ENCODE assay signal across 10 mouse cellular contexts in the genomic region with DNA sequence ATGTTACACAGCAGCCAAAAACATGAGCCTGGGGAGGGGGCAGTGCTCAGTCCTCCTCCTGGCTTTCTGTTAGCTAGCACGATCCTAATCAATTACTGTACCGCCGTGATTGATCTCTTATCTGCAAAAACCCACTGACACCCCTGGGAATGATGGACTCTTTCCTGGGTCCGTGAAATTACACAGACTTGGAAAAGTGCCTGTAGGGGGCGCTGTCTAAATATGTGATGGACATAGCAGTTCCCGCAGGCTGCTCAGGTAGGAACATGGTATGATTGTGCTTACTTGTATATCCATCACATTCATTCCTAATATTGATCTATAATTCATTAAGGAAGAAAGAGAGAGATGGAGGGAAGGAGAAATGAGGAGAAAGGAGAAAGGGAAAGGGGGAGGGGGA.
DNase-seq lines count a peak whose midpoint lies in the region; ATAC-seq and TF ChIP-seq lines count a peak whose summit lies in the region.
"Had no signal": no experiment of that assay in that cellular context is flagged by ENCODE, and none has a peak within 500 bp of the region (broad histone marks: within the 10 kb centered on the region; RNA-seq: fewer than 3 reads in every experiment).

No protein-coding gene starts in this region.

- no peak for ATAC-seq in CD4-positive, CD25-positive, alpha-beta regulatory T cell, adult 4 months
- no peak for ATAC-seq in megakaryocyte progenitor cell, adult 5-6 weeks (replicated peaks; ENCODE audit: poor library complexity)
- ATAC-seq: hindbrain, embryonic 16.5 days had no signal

- peak; percentile 71 for DNase-seq in CD4-positive, CD25-positive, alpha-beta regulatory T cell, adult 2 months (ENCODE audit: low read depth, low spot score)
- DNase-seq in lung, adult 18-20 months = peak; percentile 5 to 15
- DNase-seq in lung, postnatal 4 days = no peak
- DNase-seq in cerebellum, postnatal 36 days = peak; percentile 13 to 14
- peak; percentile 59 for DNase-seq in thymus, adult 2 months
- no peak for DNase-seq in layer of hippocampus, adult 9-11 months

- no peak overlapping the region for H3K27ac ChIP-seq in thymus, adult 2 months (ENCODE audit: control insufficient read depth, insufficient read depth, low read length)
- H3K27ac ChIP-seq: stomach, embryonic 15.5 days had no signal

- TF ChIP-seq CTCF in thymus, adult 2 months (IDR thresholded peaks at IDR 0.05; ENCODE audit: borderline replicate concordance, control insufficient read depth, extremely low read depth, insufficient read depth, low read length, poor library complexity) = no peak

- H3K27me3 ChIP-seq in thymus, adult 2 months (ENCODE audit: control insufficient read depth, insufficient read depth, low read length) = no peaks in the 10 kb centered on the region
- H3K27me3 ChIP-seq: stomach, embryonic 15.5 days had no signal

- H3K4me1 ChIP-seq in thymus, adult 2 months (replicated peaks; ENCODE audit: control insufficient read depth, insufficient read depth, low read length) = no peaks in the 10 kb centered on the region
- H3K4me1 ChIP-seq: stomach, embryonic 15.5 days had no signal

- H3K4me3 ChIP-seq in thymus, adult 2 months (ENCODE audit: control insufficient read depth, insufficient read depth, low read length) = no peak overlapping the region
- H3K4me3 ChIP-seq: stomach, embryonic 15.5 days had no signal

- 90% methylated on average over 6 of the region's 6 CpGs for WGBS in thymus, adult 2 months

- TF ChIP-seq POLR2A in thymus, adult 2 months (IDR thresholded peaks at IDR 0.05; ENCODE audit: control insufficient read depth, extremely low read depth, insufficient read depth, low read length, poor library complexity) = no peak

- H3K36me3 ChIP-seq in thymus, adult 2 months (ENCODE audit: control insufficient read depth, insufficient read depth, low read length) = no peaks in the 10 kb centered on the region
- H3K36me3 ChIP-seq: stomach, embryonic 15.5 days had no signal

Comparison
In these comparisons a context has a peak if more than half of its experiments do, and no peak if none do; other contexts are left out.
1. DNase-seq: peak in CD4-positive, CD25-positive, alpha-beta regulatory T cell, adult 2 months (single experiment), lung, adult 18-20 months (2 of 2), cerebellum, postnatal 36 days (2 of 2) and thymus, adult 2 months (single experiment); none in lung, postnatal 4 days (0 of 2) and layer of hippocampus, adult 9-11 months (single experiment).